Mouse (Mus musculus) gastrocnemius, postnatal 4 days (tissue): ENCODE measurements at regions not wholly inside any gene's neighbourhood (a gene's known extent, or its start where the extent isn't known, plus 50 kb on each side); places are given as distances from the start of the nearest gene placed in this dataset.
"Not testable (repeated sequence)": the region's sequence is repeated elsewhere in the genome, so short reads cannot be mapped to it uniquely, and the experiment has no call there.

Source experiments
- DNase-seq, 2 experiments: peaks; one replicate each; pipeline ENCODE4 v3.0.0; 2021 to 2022; ENCODE audit warnings: low spot score in 2 of 2, mixed read lengths in 2 of 2

GRCm38 (mm10) chr13:97365557-97366244 lies 124.8 kb downstream of the Enc1 start:
- no peak for DNase-seq

GRCm38 (mm10) chr13:97365004-97365403 lies 124.1 kb downstream of the Enc1 start:
- no peak for DNase-seq

GRCm38 (mm10) chr13:97363765-97364164 lies 122.9 kb downstream of the Enc1 start:
- DNase-seq = no peak

- DNase-seq = no peak
Observed at GRCm38 (mm10) chr13:97363214-97363613, 122.3 kb downstream of the Enc1 start.

GRCm38 (mm10) chr13:97360551-97360950 lies 119.6 kb downstream of the Enc1 start:
- DNase-seq = no peak

- DNase-seq = no peak
Observed at GRCm38 (mm10) chr13:97358781-97359305, 117.9 kb downstream of the Enc1 start.

- no peak for DNase-seq
Observed at GRCm38 (mm10) chr13:97358261-97358660, 117.4 kb downstream of the Enc1 start.

- DNase-seq = no peak
Observed at GRCm38 (mm10) chr13:97356923-97357807, 116.3 kb downstream of the Enc1 start.

- DNase-seq = not testable (repeated sequence)
Observed at GRCm38 (mm10) chr13:97355411-97355810, 114.5 kb downstream of the Enc1 start.

GRCm38 (mm10) chr13:97347696-97348095 lies 106.8 kb downstream of the Enc1 start:
- no peak for DNase-seq

GRCm38 (mm10) chr13:97341218-97341889 lies 100.4 kb downstream of the Enc1 start:
- no peak for DNase-seq

- DNase-seq = no peak
Observed at GRCm38 (mm10) chr13:97337954-97338353, 97.0 kb downstream of the Enc1 start.

GRCm38 (mm10) chr13:97337296-97337731 lies 96.4 kb downstream of the Enc1 start:
- DNase-seq = peak in 1 of 2 experiments; percentile 59

- DNase-seq = no peak
Observed at GRCm38 (mm10) chr13:97333801-97334534, 93.1 kb downstream of the Enc1 start.

- DNase-seq = no peak
Observed at GRCm38 (mm10) chr13:97331072-97331471, 90.2 kb downstream of the Enc1 start.

GRCm38 (mm10) chr13:97321307-97321706 lies 80.4 kb downstream of the Enc1 start:
- DNase-seq = not testable (repeated sequence)

GRCm38 (mm10) chr13:97320756-97321155 lies 79.9 kb downstream of the Enc1 start:
- no peak for DNase-seq

- DNase-seq = no peak
Observed at GRCm38 (mm10) chr13:97320298-97320697, 79.4 kb downstream of the Enc1 start.

- DNase-seq = no peak
Observed at GRCm38 (mm10) chr13:97317633-97318032, 76.7 kb downstream of the Enc1 start.

GRCm38 (mm10) chr13:97312420-97313370 lies 71.8 kb downstream of the Enc1 start:
- no peak for DNase-seq
